Mouse (Mus musculus) T-helper 1 cell (primary cell): ENCODE results near the gene Tsnax.

ENCODE experiments used
- in situ Hi-C: fragments of 300-600 bp; cut with MboI, MseI; formaldehyde crosslinking; loops from one replicate; pipeline ENCODE4 v1.15.1; 2025; ENCODE audit warnings: high pct_unique_total_duplicates

Gene Tsnax

DNA sequence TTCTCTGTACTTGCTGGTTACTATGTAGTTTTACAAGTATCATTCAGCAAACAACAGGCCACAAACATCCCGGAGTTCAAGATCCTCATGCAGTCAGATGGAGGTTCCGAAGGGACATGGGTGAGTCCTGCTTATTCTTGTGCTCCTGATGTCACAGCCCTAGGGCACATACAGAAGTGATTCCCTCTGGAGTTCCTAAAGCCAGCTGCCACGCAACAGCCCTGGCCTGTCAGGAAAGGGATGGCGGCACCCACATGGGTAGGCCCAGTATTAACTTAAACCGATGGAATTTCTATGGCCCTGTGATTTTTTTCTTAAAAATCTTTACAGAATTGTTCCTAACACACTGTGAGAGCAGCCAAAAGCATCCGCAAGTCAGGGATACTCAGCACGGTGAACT, 30.6 kb downstream of the Tsnax start:
- in situ Hi-C loops = no loop called here

DNA sequence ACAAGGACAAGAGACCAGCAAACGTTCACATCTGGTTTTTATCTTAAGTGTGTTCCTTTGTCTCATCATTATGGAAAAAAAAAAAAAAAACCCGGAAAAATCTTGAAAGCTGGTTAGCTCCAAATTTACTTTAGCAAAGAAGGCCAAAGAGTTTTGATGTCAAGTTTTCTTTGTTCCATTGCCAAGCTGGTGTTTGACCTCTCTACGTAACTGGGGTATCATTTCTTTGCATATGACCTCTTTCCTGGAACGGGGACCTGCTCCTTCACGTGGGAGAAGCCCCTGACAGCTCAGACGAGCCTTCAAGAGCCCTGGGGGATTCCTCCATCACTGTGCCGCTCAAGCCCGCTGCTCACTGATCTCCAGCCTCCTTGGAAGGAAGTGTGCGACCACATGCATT, 31.1 kb downstream of the Tsnax start:
- in situ Hi-C loops = no loop called here

DNA sequence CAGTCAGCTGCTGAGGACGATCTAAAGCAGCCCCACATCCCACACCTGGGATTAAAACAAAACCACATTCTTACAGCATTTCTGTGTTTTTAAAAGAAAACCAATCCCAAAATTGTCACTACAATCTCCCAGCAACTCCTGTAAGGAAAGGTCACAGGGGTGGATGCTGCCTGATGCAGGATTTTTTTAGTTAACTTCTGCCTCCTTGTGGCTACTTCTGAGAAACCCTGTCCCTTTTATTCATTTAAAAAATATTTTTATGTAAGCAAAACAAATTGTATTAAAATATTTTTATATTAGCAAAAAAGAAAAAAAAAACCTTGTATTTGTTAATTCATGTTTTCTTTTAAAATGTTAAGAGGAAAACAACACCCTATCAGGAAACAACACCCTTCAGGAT, 33.0 kb downstream of the Tsnax start:
- in situ Hi-C loops = no loop called here

DNA sequence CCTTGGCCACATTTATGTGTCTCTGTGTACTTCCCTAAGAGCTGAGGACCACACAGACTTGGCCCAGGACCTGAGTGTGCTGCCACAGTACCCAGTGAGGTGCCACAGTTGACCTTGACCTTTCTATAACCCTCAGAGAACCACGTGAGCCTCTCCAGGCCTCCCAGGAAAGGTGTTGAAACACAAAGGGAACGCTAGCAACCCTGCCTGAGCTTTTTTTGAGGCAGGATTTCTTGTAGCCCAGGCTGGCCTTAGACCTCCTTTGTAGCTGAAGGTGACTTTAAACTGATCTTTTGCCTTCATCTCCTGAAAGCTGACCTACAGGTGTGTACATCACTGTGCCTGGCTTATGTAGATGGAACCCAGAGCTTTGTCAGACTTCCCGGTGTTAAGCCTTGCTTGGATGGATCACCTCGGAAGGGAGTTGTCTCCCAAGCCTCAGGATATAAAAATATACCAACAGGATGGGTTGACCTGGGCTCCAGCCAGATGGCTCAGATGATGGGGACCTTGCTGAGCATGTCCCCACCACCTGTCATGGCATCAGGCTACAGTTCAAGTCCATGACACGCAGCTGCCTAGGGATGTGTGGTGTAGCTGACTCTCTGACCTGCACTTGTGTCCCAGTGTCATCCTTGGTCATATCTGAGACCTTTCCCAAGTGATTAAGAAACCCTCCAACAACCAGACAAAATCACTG, 36.4 kb downstream of the Tsnax start:
- in situ Hi-C loops = no loop called here

DNA sequence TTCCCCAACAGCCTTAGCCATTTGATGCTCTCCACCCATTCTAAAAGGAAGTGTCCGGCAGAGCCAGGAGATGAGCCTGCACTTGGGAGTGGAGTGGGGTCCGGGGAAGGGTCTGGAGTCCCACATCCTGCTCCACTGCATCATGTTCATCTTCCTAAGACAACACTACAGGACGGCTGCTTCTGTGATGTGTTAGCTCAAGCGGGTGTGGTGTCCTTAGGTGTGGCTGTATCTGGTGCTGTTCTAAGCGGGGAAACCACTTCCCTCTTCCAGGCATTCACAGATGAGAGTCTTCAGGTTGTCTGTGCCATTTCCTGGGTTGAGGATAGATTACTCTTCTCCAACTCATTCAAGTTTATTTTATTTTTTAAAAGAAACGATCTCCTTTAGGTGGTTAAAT, 37.0 kb downstream of the Tsnax start:
- in situ Hi-C loops = no loop called here

DNA sequence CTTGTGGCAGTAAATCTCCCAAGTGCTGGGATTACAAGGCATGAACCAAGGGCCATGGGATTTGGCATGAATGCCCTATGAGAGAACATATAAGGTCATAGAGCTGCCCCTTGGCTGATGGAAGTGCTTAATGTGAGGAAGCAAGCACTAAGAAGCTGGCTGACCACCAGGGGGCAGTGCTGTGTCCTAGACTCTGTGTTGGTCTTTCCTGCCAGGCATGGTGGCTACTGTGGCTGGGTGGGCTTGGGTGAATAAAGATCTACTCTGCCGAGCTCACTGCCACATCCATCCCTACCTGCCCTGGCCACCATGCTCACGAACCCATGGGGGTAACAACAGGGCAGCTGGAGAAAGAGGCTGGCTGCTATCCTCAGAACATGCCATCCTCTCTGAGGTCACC, 39.2 kb downstream of the Tsnax start:
- in situ Hi-C loops = no loop called here

DNA sequence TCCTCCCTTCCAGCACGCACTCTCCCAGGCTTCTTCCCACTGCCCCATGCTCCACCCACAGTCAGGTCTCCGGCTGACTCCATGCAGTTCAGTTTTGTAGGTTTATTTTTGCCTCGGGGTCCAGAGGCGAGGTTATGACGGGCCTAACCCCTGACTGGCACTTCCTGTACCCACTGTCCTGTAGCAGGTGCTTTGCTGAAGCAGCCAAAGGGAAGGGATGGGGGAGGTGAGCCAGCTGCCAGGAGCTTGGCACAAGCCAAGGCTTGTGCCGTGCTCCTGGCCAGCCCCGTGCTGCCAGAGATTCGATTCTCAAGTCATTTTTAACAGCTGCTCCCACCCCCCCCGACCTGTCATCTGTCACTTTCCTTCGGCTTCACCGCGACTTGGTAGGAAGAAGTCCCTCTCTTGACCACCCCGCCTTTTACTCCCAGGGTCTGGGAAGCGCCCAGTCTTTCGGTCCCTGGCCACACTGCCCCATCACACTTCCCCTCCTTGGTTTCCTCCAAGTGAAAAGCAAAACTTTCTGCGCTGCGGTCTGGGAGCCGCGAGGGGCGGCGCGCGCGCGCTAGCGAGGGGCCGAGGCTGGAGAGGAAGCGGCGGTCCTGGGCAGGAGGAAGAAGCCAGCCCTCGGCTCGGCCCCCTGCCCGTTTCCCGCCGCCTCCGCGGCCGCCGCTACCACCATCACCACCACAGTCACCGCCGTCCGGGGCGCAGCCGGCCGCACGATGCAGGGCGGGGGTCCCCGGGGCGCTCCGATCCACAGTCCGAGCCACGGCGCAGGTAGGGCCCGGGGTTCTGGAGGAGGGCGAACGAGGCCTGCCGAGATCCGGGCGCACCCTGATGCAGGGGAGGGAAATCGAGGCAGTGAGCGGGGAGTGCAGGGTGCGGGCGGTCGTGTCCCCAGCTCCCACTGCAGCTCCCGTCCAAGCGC, 41.0 kb downstream of the Tsnax start, which contains the start of gene Disc1:
Disc1 (plus strand) TSS at position 691 of the 931 bp plus-strand sequence.
- in situ Hi-C loops = no loop called here

DNA sequence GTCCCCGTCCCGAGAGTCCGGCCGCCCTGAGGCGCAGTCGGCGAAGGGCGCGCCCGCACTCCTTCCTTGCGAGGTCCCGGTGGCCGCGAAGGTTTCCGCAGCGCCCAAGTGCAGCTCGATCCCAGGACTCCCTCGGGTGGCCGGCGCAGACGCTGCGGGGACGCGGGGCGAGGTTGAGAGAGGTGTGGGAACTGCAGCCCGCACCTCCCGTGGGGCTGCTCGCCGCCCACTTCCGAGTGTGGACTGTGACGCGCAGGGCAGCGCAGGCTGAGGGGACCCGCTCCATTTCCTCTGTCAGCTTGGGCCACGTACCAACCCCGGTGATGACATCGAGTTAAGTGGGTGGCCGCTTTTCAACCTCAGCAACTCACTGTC, 41.6 kb downstream of the Tsnax start:
- in situ Hi-C loops = no loop called here

DNA sequence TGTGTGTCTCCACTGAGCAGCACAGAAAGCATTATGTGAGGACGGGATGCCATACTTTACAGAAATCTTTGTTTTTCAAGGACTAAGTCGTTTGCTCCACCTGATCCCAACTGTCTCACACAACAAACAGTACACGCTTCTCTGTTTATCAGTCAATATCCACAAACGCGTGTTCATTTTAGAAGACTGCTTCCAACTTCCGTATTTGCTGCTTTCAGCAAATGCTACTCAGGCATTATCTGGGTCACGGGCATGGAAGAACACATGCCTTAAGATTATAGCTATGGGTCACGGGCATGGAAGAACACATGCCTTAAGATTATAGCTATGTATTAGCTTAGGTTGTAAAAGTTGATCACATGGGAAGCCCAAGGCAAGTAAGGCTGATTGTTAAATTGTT, 48.1 kb downstream of the Tsnax start:
- in situ Hi-C loops = no loop called here

DNA sequence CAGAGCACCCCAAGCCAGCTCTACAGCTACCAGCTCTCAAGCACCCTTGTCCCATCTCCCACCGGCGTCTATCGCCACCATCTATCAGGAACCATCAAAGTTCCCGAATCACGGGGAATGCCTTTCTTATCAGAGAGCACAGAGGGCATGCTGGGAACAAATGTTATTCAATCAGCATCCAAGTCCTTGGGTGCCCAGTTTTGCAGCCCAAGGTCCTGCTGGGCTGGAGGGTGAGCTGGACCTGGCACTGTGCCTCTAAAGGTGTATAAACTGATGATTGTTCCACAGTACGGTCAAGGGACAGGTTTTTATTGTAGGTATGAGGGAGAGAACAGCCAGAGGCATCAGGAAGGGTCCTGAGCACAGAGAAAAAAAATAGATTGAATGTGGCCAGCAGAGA, 52.8 kb downstream of the Tsnax start:
- in situ Hi-C loops = no loop called here

DNA sequence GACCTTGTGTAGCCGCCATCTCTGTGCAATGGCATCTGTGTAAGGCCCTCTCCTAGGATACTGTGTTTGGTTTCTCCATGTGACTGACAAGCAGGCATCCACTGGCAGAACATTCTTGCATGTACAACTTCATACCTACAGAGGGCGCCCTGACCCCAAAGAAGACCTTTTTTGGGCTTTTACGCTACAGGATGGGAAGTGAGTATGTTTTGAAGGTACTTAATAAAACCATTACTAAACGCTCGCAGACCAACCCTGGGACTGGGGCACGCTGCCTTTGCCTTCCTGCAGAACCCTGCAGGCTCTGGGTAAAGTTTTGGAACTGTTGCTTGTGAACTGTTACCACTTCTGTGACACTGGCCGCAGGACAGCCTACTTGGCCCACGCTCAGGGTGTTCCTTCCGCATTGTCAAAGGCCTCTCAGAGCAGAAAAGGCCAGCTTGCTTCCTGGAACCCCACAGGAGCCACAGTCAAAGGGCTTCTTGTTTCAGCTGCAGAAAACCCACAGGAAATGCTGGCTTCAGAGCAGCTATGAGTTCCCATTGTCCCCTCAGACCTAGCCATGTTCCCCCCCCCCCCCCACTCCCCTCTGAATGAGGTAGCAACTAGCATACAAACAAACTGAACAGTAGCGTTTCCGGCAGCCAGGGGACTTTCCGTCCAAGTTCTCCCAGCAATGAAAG, 54.3 kb downstream of the Tsnax start:
- in situ Hi-C loops = no loop called here

DNA sequence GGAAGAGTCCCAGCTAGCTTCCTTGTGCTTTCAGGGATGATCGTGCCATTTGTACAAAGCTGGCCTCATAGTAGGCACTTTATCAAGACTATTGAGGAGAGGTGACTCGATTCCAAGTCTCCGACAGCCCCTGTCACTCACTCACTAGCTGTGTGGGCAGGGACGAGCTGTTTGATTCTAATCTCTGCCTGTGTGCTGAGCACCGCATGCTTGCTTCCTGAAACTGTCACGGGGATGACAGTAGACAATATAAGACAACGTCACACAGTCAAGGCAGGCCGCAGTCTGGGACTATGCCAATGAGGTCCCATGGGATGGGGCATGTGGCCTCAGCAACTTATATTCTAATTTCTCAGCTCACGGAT, 54.8 kb downstream of the Tsnax start:
- in situ Hi-C loops = no loop called here

DNA sequence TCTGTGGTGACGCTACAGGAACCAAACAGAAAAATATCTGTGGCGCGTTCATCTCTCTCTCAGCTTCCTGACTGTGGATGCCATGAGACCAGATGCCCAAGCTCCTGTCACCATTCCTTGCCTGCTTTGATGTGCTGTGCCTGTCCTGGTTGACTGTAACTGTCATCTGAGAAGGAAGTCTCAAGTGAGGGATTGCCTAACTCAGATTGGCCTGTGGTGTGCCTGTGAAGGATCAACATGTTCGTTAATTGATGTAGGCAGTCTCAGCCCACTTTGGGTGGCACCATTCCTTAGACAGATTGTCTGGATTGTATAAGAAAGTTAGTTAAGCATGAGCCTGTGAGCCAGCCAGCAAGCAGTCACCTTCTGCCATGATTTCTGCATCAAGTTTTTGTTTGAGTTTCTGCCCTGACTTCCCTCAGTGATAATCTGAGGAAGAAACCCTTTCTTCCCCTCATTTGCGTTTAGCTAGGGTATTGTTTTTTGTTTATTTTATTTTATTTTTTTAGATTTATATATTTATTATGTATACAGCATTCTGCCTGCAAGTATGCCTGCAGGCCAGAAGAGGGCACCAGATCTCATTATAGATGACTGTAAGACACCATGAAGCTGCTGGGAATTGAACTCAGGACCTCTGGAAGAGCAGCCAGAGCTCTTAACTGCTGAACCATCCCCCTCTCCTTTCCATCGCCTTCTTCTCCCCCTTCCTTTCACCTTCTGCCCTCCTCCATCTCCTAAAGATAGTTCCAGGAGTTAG, 55.5 kb downstream of the Tsnax start:
- in situ Hi-C loops = no loop called here

DNA sequence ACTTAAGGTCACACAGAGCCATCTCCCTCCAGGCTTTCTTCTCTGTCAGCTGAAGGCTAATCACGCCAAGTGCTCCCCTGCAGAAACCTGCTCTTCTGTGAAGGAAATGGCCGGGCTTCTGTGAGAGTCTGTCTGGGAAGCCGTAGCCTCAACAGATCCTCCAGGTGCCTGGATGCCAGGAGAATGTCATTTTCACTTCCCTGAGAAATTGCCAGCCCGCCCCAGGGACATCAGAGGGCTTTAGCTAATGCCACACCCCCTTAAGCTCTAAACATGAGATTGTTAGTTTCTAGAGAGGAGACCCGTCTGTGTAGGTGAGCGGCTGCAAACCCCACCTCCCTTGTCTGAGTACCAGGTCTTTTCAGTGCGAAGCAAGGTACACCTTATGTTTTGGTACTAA, 56.5 kb downstream of the Tsnax start:
- in situ Hi-C loops = no loop called here

DNA sequence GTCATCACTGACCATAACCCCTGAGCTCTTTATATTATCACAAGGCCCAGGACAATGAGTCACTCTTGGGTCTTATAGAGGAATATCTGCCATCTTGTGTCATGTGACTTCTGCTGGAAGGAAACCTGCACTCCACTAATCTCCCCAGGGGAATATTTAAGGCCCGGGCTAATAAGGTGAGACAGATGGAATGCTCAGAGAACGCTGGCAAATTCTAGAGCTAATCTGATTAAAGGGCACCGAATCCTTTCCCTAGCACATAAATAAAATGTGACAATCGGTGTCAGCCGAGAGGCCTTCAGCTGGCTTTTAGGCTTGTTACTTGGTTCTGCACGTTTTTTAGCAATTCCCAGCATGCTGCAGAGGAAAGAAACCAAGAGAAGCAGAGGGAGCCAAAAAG, 56.9 kb downstream of the Tsnax start:
- in situ Hi-C loops = no loop called here

DNA sequence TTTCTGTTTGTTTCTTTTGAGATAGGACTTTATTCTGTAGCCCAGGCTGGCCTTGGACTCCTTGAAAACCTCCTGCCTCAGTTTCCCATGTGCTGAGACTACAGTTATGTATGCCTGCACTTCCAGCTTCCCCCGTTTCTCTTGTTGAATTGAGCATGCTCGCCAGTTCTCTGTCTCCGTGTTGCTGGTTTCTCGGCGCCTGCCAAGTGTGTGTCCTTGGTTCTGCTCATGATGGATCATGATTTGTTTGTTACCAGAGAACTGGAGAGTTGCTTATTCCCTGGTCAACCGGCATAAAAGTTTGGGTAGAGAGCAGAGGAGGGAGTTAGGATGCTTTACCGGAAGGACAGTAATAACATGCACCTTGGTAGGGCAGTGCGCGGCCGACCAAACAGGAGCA, 61.3 kb downstream of the Tsnax start:
- in situ Hi-C loops = no loop called here

DNA sequence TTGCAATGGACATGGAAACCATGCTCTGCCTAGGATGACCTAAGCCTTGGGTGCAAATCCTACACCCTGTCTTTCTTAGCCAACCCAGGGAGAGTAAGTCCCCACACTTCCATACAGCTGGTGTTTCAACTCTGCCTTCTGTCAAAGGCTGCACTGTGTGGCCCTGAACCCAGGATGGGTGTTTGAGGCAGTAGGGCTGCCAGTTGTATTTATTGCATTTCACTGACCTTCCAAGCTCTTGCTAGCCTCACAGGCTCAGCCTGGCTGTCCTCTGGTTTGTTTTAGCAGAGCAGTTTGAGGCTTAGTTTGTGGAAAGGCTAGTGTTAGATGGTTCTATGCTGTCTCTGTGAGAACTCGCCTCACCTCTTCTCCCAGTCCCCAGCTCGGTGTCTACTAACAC, 61.8 kb downstream of the Tsnax start:
- in situ Hi-C loops = no loop called here

DNA sequence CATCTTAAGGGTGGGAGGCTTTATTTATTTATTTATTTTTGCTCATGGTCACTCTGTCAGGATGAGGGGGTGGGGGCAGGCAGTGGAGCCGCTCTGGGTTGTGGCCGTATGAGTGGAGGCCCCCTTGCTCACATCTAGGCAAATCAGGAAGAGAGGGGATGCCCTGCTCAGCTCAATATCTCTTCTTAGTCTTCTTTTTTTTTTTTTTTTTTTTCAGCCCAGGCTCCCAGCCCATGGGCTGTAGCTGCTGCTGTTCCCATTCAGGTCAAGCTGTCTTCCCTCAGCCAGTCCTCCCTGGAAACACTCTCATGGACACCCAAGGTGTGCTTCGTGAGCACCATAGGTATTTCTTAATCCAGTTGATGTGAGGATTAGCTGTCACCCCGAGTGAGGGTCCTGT, 62.6 kb downstream of the Tsnax start:
- in situ Hi-C loops = no loop called here

DNA sequence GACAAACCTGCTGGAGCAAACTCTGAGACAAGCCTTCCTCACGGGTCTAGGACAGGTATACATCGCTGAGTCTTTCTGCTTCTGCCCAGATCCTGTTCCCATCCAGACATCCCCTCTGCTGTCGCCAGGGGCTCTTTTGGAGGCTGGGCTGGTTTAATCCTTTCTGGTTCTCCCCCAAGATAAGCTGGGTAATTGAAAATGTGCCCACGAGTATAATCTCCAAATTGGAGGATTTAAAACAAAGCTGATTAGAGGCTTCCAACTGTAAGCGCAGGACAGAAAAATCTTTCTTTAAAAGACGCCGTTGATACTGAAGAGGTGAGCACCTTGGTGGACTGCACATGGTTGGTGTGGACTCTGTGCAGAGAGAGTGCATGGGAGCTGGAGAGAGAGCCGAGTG, 64.5 kb downstream of the Tsnax start:
- in situ Hi-C loops = no loop called here

DNA sequence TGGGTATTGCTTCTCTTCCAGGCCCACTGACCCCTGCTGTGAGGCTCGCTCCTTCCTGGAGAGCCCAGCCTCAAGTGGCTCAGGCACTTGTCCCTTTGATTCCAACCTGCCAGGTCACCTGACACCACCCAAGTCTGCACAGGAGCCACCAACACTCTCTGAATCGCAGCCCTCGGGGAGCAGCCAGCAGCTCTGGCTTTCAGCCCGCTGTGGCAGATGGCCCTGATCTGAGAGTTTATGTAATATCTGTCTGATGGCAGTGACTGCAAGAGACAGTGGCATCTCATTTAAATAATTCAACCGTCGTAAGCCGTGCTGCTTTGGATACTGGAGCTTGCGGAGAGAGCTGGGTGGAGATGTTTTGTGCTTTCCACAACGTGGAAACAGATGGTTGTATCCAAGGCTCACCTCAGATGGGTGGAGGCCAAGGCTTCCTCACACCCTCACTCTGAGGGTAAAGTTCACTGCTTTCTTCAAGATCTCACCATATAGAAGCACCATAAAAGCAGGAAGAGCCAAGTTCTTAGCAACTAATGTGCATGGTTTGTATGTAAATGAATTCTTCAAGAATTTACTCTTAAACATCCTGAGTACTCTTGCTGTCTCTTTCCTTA, 66.1 kb downstream of the Tsnax start:
- in situ Hi-C loops = no loop called here
